ENCODE assay signal across 10 mouse cellular contexts in the genomic region with DNA sequence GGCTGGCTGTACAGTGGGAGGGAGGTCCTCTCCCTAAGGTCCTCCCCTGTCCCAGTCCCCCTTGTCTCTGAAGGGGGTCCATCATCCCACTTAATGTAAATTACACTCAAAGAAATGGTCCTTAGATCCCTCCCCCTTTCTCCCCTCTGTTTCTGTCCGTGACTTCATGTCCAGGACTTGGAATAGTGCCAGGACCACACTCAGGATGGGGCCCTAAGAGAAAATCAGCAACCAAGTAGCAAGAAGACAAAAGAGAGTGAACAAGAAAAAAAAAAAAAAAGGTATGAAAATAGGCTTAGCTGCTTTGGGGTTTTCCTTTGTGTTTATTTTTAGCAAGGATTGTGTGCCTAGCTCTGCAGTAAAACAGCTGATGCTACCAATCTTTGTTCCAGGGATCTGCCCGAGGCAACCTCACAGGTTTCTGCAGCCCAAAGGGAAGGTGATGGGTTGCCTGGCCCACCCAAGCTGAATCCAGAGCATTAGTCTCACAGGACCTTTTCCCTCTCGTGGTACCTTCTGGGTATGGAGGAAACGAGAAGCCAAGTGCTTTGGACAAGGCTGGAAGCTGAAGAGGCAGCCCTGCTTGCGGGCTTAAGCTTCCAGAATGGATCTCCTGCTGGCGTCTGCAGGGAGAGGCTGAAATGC. TPM values are rescaled to one million over a fixed set of nuclear protein-coding genes. Genes with fewer than 3 reads are reported as not detected.
DNase-seq lines count a peak whose midpoint lies in the region; ATAC-seq and TF ChIP-seq lines count a peak whose summit lies in the region.
"Had no signal": no experiment of that assay in that cellular context is flagged by ENCODE, and none has a peak within 500 bp of the region (broad histone marks: within the 10 kb centered on the region; RNA-seq: fewer than 3 reads in every experiment).

No protein-coding gene starts in this region.

- H3K4me2 ChIP-seq in midbrain, embryonic 15.5 days: no peak overlapping the region; the same call in 1 of the 2 replicates

- peak overlapping the region; percentile 20; the same call in 1 of the 2 replicates for H3K27ac ChIP-seq in layer of hippocampus, adult 2 months
- H3K27ac ChIP-seq in midbrain, embryonic 15.5 days: no peak overlapping the region

- TF ChIP-seq CTCF in layer of hippocampus, adult 2 months (conservative IDR thresholded peaks at IDR 0.05): no peak

- peaks cover 28% of the 10 kb centered on the region for H3K4me1 ChIP-seq in midbrain, embryonic 15.5 days

- H3K36me3 ChIP-seq in midbrain, embryonic 15.5 days (replicated peaks): no peaks in the 10 kb centered on the region

- 0 out of 2 replicates have a peak, but pooled peaks cover 4% of the 10 kb centered on the region for H3K27me3 ChIP-seq in midbrain, embryonic 15.5 days (replicated peaks)

- no peak overlapping the region for H3K4me3 ChIP-seq in layer of hippocampus, adult 2 months
- H3K4me3 ChIP-seq in midbrain, embryonic 15.5 days: no peak overlapping the region

- intact Hi-C loops in heart, postnatal 10 days (cut with DNase I): no loop called here

- 46% methylated on average over 6 of the region's 6 CpGs for WGBS in midbrain, embryonic 15.5 days

- no peaks in the 10 kb centered on the region for H3K9me3 ChIP-seq in midbrain, embryonic 15.5 days

- no peak for ATAC-seq in midbrain, embryonic 15.5 days (replicated peaks)

- peak overlapping the region; percentile 8; the same call in 1 of the 2 replicates for H3K9ac ChIP-seq in midbrain, embryonic 15.5 days

- peak; percentile 79 for DNase-seq in heart, adult 11 months
- DNase-seq in heart, postnatal 10 days: no peak
- DNase-seq in layer of hippocampus, adult 2 months (ENCODE audit: low spot score in 2 of 2): no peak
- no peak for DNase-seq in layer of hippocampus, adult 18-20 months (ENCODE audit: low spot score in 2 of 2)
- DNase-seq in brain, adult 2 months (ENCODE audit: low read depth, low spot score): peak; percentile 43
- no peak for DNase-seq in B cell, adult 2 months
- no peak for DNase-seq in embryo, embryonic 9.5 days (ENCODE audit: extremely low spot score)
- DNase-seq: kidney, adult 2 months; retina, postnatal 1 day had no signal

RNA-seq across cellular contexts. Expression of a gene that starts 37.8 kb away (rescaled TPM):
- 100 to 1,000 TPM; 868 to 930 TPM for total RNA-seq in heart, postnatal 10 days (2021)
- 100 to 1,000 TPM; 319 to 351 TPM for total RNA-seq in layer of hippocampus, adult 2 months (2021)
- 100 to 1,000 TPM; 316 to 322 TPM for total RNA-seq in layer of hippocampus, adult 18-20 months (2021)
- polyA plus RNA-seq in midbrain, embryonic 15.5 days (2015; fragmentation: Nextera tagmentation; extraction: Ambion mirVana): 3,070 and 3,123 TPM in 2 replicates

RNA-seq across cellular contexts. Expression of a gene that starts 50.1 kb away (rescaled TPM):
- total RNA-seq in heart, postnatal 10 days (2021): 10 to 100 TPM; 29.9 to 31.5 TPM
- total RNA-seq in layer of hippocampus, adult 2 months (2021): 10 to 100 TPM; 32.6 to 34.4 TPM
- total RNA-seq in layer of hippocampus, adult 18-20 months (2021): 10 to 100 TPM; 34.3 to 34.8 TPM
- 23.9 and 25.8 TPM in 2 replicates for polyA plus RNA-seq in midbrain, embryonic 15.5 days (2015; fragmentation: Nextera tagmentation; extraction: Ambion mirVana)

Comparison
In these comparisons a context has a peak if more than half of its experiments do, and no peak if none do; other contexts are left out.
1. DNase-seq: peak in heart, adult 11 months (single experiment) and brain, adult 2 months (single experiment); none in heart, postnatal 10 days (0 of 2), layer of hippocampus, adult 2 months (0 of 2), layer of hippocampus, adult 18-20 months (0 of 2), B cell, adult 2 months (0 of 2) and embryo, embryonic 9.5 days (single experiment).